Mouse (Mus musculus) kidney, adult 11 months (tissue): Measurements from ENCODE around the gene App.

Experiments used
- DNase-seq: peaks from one replicate; pipeline ENCODE4 v3.0.0; 2022

App gene

GRCm38 (mm10) chr16:85150902-85151301 is 22.7 kb downstream of the App start:
- DNase-seq = no peak

- no peak for DNase-seq
Measured at GRCm38 (mm10) chr16:85149509-85149871, 24.1 kb downstream of the App start.

- DNase-seq = peak; percentile 88
Measured at GRCm38 (mm10) chr16:85148615-85149508, 24.7 kb downstream of the App start.

GRCm38 (mm10) chr16:85147440-85147839 is 26.1 kb downstream of the App start:
- no peak for DNase-seq

GRCm38 (mm10) chr16:85145771-85146178 is 27.8 kb downstream of the App start:
- DNase-seq = peak; percentile 46

- no peak for DNase-seq
Measured at GRCm38 (mm10) chr16:85145369-85145768, 28.2 kb downstream of the App start.

GRCm38 (mm10) chr16:85144401-85144800 is 29.2 kb downstream of the App start:
- DNase-seq = peak; percentile 51

GRCm38 (mm10) chr16:85143863-85144262 is 29.7 kb downstream of the App start:
- DNase-seq = no peak

- no peak for DNase-seq
Measured at GRCm38 (mm10) chr16:85143188-85143587, 30.4 kb downstream of the App start.

GRCm38 (mm10) chr16:85141404-85141803 is 32.2 kb downstream of the App start:
- DNase-seq = peak; percentile 1

GRCm38 (mm10) chr16:85139178-85139604 is 34.4 kb downstream of the App start:
- DNase-seq = no peak

- DNase-seq = no peak
Measured at GRCm38 (mm10) chr16:85137348-85137747, 36.2 kb downstream of the App start.

- DNase-seq = no peak
Measured at GRCm38 (mm10) chr16:85136046-85136445, 37.5 kb downstream of the App start.

- DNase-seq = peak; percentile 77
Measured at GRCm38 (mm10) chr16:85133468-85133881, 40.1 kb downstream of the App start.

GRCm38 (mm10) chr16:85133057-85133456 is 40.5 kb downstream of the App start:
- DNase-seq = no peak

- DNase-seq = no peak
Measured at GRCm38 (mm10) chr16:85132182-85132581, 41.4 kb downstream of the App start.

- no peak for DNase-seq
Measured at GRCm38 (mm10) chr16:85130861-85131556, 42.6 kb downstream of the App start.

- DNase-seq = no peak
Measured at GRCm38 (mm10) chr16:85128693-85129657, 44.6 kb downstream of the App start.

GRCm38 (mm10) chr16:85128347-85128664 is 45.3 kb downstream of the App start:
- DNase-seq = no peak

GRCm38 (mm10) chr16:85127661-85128346 is 45.8 kb downstream of the App start:
- DNase-seq = no peak

GRCm38 (mm10) chr16:85124649-85125048 is 48.9 kb downstream of the App start:
- DNase-seq = no peak

- DNase-seq = no peak
Measured at GRCm38 (mm10) chr16:85121983-85122382, 51.6 kb downstream of the App start.
